Mouse (Mus musculus) frontal cortex, postnatal 36 days (tissue): Measurements from ENCODE around the gene Vegfd.

Experiments used
- DNase-seq, 2 experiments: peaks; one replicate each; pipeline ENCODE4 v3.0.0; 2022; ENCODE audit warnings: low spot score in 2 of 2

Vegfd gene

GRCm38 (mm10) chrX:164419471-164419939 is 46.3 kb downstream of the Vegfd start, which contains the start of gene Piga:
TSS of gene Piga (plus strand) at chrX:164419787.
- DNase-seq, result peak; percentile 87 to 95

GRCm38 (mm10) chrX:164419955-164420354 is 46.8 kb downstream of the Vegfd start:
- DNase-seq, result no peak

- DNase-seq, result no peak
These were observed 47.3 kb downstream of the Vegfd start for GRCm38 (mm10) chrX:164420518-164420917.

DNA sequence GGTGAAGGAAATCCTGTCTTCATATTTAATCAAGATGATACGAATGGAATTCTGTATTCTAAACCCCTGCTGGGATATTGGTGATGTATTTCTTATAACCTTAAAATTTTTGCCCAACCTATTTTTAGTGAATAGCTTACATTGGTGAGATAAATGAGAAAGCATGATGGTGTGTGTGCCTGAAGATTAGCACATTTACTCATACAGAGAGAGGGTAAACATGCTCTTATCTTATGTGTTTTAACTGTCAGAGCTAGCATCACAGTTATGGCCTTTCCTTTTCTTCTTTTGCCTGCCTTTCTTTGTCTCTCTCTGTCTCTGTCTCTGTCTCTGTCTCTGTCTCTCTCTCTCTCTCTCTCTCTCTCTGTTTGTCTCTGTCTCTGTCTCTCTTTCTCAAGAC is 51.6 kb downstream of the Vegfd start:
- DNase-seq, result no peak

- DNase-seq, result no peak
These were observed 54.1 kb downstream of the Vegfd start for GRCm38 (mm10) chrX:164427295-164427694.

- DNase-seq, result no peak
These were observed 55.0 kb downstream of the Vegfd start for GRCm38 (mm10) chrX:164428224-164428623.

DNA sequence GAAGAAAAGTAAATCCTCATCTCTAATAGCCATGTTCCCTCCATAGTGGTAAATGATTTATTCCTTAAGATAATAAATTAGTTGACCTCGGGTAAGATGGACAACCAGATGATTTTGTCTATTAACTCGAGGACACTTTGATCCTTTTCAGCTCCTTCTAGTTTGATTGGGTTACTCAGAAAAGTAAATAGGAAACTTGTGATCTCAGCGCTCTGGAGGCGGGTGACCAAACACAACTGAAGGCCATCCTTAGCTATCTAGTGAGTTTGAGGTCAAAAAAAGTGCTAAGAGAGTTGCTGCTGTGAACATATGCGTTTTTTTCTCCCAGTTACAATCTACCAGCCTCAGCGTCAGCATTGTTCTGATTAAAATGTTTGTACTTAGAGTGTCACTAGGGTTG is 57.4 kb downstream of the Vegfd start:
- DNase-seq, result no peak

- DNase-seq, result no peak
These were observed 58.0 kb downstream of the Vegfd start for GRCm38 (mm10) chrX:164431133-164431532.

DNA sequence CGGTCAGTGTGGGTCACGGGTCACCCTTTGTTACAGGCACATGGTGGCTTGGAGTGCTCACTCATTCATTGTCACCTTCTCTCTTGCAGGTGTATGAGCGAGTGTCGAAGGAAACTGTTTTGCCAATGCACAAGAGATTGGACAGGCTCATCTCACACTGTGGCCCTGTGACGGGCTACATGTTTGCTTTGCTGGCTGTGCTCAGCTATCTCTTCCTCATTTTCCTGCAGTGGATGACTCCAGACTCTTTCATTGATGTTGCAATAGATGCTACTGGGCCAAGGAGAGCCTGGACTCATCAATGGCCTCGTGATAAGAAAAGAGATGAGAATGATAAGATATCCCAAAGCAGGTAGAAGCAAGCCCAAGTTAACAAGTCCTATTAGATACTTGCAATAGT is 58.4 kb downstream of the Vegfd start:
- no peak for DNase-seq

- no peak for DNase-seq
These were observed 59.5 kb downstream of the Vegfd start for GRCm38 (mm10) chrX:164432682-164433081.

DNA sequence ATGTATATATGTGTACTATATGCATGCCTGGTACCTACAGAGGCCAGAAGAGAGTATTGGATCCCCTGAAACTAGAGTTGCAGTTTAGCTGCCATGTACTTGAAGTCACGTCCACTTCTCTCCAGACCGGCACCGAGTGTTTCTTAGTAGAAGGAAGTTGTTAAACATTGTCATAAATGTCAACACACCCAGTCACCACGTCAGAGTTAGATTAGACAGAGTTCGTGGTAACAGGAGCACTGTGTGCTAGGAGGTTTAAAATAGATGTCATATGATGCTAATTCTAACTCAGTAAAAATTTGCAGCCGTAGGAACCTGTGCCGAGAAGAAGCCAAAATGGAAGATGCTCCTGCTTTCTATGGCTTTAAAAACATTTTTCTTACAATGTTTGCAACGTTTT is 63.5 kb downstream of the Vegfd start, which contains the start of gene Asb11:
Asb11 (plus strand) TSS at position 286 of the 400 bp plus-strand sequence.
- DNase-seq, result no peak

DNA sequence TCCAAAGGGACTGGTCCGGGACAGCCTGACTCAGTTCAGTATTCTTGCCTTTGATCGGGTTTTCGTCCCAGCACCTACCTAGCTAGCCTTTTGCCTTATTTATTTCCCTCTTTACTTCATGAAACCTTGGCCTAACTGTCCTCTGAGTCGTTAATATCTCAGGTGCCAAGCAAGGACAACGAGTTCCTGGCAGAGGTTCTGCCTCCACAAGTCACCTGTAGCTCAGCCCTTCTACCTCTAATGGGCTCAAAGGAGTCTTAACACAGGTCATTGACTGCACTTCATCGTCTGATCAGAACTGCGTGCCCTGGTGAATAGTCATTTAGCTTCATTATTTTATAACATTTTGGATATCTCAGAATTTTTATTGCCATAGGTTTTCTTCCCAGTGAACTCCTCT is 66.3 kb downstream of the Vegfd start:
- DNase-seq, result no peak

DNA sequence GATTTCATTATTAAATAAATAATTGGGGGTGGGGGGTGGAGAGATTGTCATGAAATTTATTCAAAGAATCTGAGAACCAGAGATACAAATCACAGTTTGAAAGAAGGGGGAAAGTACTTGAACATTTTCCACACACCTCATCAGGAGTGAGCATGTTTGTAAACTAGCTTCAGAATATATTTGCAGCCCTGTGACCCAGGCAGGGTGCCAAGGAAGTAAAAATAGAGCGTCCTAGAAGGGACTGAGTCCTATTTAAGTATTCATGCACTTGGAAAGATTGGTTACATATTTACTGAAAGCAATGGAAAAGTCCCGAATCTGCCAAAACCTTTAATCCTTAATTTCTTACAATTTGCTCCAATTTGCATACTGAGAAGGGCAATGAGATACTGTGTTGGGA is 67.0 kb downstream of the Vegfd start:
- no peak for DNase-seq

DNA sequence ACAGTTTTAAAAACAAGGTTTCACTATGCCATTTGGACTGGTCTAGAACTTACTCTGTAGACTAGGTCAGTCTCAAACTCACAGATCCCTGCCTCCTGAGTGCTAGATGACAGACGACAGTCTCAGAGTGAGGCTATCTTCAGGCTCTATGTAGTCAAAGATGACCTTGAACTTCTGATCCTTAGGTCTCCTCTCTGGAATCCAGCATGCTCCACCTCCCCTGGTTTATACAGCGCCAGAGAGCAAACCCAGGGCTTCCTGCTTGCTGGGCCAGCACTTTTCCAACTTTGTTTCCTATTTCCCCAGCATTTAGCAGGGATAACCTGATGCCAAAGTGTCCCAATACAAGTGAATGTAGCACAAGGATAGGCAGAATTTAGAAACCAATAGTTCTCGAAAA is 67.5 kb downstream of the Vegfd start:
- no peak for DNase-seq

- DNase-seq, result no peak
These were observed 68.1 kb downstream of the Vegfd start for GRCm38 (mm10) chrX:164441306-164441705.

DNA sequence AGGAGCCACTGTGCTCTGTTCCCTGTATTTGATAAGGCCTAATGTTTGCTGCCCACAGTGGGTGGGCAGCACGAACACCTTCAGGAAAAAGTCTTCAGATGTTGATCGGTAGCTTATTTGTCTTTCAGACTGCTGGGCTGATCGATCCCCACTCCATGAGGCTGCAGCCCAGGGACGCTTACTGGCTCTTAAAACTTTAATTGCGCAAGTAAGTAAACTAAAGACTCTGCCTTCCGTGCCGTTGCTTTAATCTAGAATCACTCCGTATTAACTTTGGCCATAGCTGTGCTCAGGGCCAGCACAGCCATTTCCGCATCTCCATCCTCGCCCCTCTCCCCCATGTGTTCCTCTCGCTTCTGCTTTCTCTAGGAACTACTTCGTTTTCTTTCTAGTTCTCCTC is 72.4 kb downstream of the Vegfd start:
- no peak for DNase-seq

- no peak for DNase-seq
These were observed 73.0 kb downstream of the Vegfd start for GRCm38 (mm10) chrX:164446106-164446551.

- DNase-seq, result no peak
These were observed 73.9 kb downstream of the Vegfd start for GRCm38 (mm10) chrX:164446835-164447681.

DNA sequence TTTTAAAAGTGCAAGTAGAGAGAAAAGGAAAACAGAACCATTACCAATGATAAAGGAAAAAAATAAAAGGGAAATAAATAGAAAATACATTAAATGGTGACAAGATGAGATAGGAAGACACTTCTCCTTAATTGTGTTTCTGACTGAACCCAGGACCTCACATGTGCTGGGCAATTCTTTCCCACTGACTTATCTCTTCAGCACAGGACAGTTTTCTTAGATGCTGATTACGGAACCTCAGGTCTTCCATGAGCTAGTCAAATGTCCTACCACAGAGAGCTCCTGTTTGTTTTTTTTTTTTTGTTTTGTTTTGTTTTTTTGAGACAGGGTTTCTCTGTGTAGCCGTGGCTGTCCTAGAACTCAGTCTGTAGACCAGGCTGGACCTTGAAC is 74.5 kb downstream of the Vegfd start:
- DNase-seq, result no peak

DNA sequence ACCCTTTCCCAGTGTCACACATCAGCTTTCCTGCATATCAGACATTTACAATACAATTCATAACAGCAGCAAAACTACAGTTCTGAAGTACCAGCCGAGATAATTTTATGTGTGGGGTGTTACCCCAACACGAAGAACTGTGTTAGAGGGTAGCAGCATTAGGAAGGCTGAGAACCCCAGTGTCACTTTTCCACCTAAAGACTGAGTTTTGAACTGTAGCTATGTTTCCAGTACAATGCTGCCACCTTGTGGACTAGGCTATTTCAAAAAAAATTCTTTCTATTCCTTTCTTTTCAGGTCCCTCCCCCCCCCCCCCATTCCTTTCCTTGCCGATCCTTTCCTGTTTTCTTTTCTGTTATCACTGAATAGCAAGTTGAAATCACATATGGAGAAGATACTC is 76.0 kb downstream of the Vegfd start:
- peak in 1 of 2 experiments; percentile 43 for DNase-seq
